Mouse (Mus musculus) C2C12 (cell line): ENCODE data around the gene Slc5a11.

Source experiments
- CTCF ChIP-seq: IDR thresholded peaks from one replicate; pipeline ENCODE4 v1.5.1; 2011; ENCODE audit not compliant: control insufficient read depth, insufficient read depth, insufficient read length
- MYOD1 ChIP-seq: IDR thresholded peaks from one replicate; pipeline ENCODE4 v1.6.1; 2011; ENCODE audit warnings: low read depth; ENCODE audit not compliant: control insufficient read depth, insufficient read length

DNA sequence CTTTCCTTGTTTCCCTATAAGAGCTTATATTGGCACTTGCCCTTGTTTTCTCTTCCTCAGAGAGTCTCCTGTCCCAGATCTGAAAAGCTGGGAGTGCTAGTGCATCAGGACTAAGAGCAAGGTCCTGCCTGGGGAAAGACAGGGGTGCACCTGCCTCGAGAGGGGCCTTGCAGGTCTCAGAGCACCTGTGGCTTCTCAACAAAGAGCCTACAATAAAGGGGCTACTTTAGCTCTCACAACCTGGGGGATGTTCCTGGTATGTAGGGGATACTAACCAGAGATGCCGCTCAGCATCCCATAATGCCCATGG is 6.0 kb downstream of the Slc5a11 start:
- no peak for TF ChIP-seq MYOD1
- no peak for TF ChIP-seq CTCF
